Mouse (Mus musculus) ES-Bruce4 (cell line): ENCODE data around the gene Ktn1. TPM values are rescaled to one million over a fixed set of nuclear protein-coding genes. Genes with fewer than 3 reads are reported as not detected.

Experiments used
- H3K27ac ChIP-seq: 2 replicates; pipeline ENCODE4 v1.5.1; 2012; ENCODE audit warnings: low read length, inconsistent platforms; ENCODE audit not compliant: insufficient read depth
- H3K27me3 ChIP-seq: 2 replicates; pipeline ENCODE4 v1.6.1; 2012; ENCODE audit warnings: mild to moderate bottlenecking, low read length, inconsistent platforms; ENCODE audit not compliant: control insufficient read depth, poor library complexity, insufficient read depth, severe bottlenecking
- H3K36me3 ChIP-seq: 2 replicates; pipeline ENCODE4 v1.6.1; 2012; ENCODE audit warnings: inconsistent platforms, mild to moderate bottlenecking, low read length, moderate library complexity; ENCODE audit not compliant: control insufficient read depth, poor library complexity, insufficient read depth, severe bottlenecking
- H3K4me1 ChIP-seq: one replicate; pipeline ENCODE4 v1.8.1; 2011; ENCODE audit warnings: low read length; ENCODE audit not compliant: control insufficient read depth, insufficient read depth
- H3K4me3 ChIP-seq: 2 replicates; pipeline ENCODE4 v1.5.1; 2011; ENCODE audit warnings: low read depth, mild to moderate bottlenecking, low read length
- H3K9ac ChIP-seq: 2 replicates; pipeline ENCODE4 v1.6.1; 2012; ENCODE audit warnings: low read depth, mild to moderate bottlenecking, inconsistent platforms; ENCODE audit not compliant: poor library complexity, severe bottlenecking
- H3K9me3 ChIP-seq: replicated peaks from 2 replicates; pipeline ENCODE4 v1.6.1; 2012; ENCODE audit warnings: mild to moderate bottlenecking, low read length, inconsistent platforms; ENCODE audit not compliant: control insufficient read depth, poor library complexity, insufficient read depth, severe bottlenecking
- CTCF ChIP-seq: IDR thresholded peaks from one replicate; pipeline ENCODE4 v1.8.1; 2011; ENCODE audit warnings: low read depth, low read length
- EP300 ChIP-seq: IDR thresholded peaks from 2 replicates; pipeline ENCODE4 v1.6.1; 2011; ENCODE audit warnings: low read depth, low read length; ENCODE audit not compliant: insufficient read depth
- POLR2A ChIP-seq: IDR thresholded peaks from one replicate; pipeline ENCODE4 v1.8.1; 2011; ENCODE audit warnings: low read length; ENCODE audit not compliant: insufficient read depth
- polyA plus RNA-seq: library from polyadenylated mRNA; stranded (reverse); fragments of >200 nt; gene quantifications from 2 replicates; pipeline ENCODE4 v1.2.4, GENCODE M21; 2011; ENCODE audit warnings: low read depth; ENCODE audit not compliant: missing spikeins, insufficient read depth, insufficient read length

The Ktn1 gene
- polyA plus RNA-seq, 1 experiment = 135 TPM

GRCm38 (mm10) chr14:47740316-47740996 is 92.2 kb downstream of the Ktn1 start:
- Histone ChIP-seq H3K4me1 (no peaks in the 10 kb centered on the region), H3K9ac (no peak overlapping the region), H3K9me3 (no peaks in the 10 kb centered on the region), H3K27me3 (no peaks in the 10 kb centered on the region), H3K36me3 (no peaks in the 10 kb centered on the region), H3K4me3 (no peak overlapping the region), H3K27ac (no peak overlapping the region)
- TF ChIP-seq CTCF = no peak
- TF ChIP-seq POLR2A = no peak
- no peak for TF ChIP-seq EP300

- Histone ChIP-seq H3K4me1 (no peaks in the 10 kb centered on the region), H3K9me3 (no peaks in the 10 kb centered on the region), H3K4me3 (no peak overlapping the region), H3K36me3 (no peaks in the 10 kb centered on the region), H3K9ac (no peak overlapping the region), H3K27ac (no peak overlapping the region), H3K27me3 (no peaks in the 10 kb centered on the region)
- TF ChIP-seq POLR2A = no peak
- no peak for TF ChIP-seq EP300
These were observed 92.8 kb downstream of the Ktn1 start for GRCm38 (mm10) chr14:47741046-47741445.

- Histone ChIP-seq H3K36me3 (no peaks in the 10 kb centered on the region), H3K4me1 (no peaks in the 10 kb centered on the region), H3K27ac (no peak overlapping the region), H3K27me3 (no peaks in the 10 kb centered on the region), H3K4me3 (no peak overlapping the region), H3K9ac (no peak overlapping the region), H3K9me3 (no peaks in the 10 kb centered on the region)
- no peak for TF ChIP-seq POLR2A
- TF ChIP-seq CTCF = peak; percentile 32
- no peak for TF ChIP-seq EP300
These were observed 94.4 kb downstream of the Ktn1 start for GRCm38 (mm10) chr14:47742674-47743073.

- Histone ChIP-seq H3K36me3 (no peaks in the 10 kb centered on the region), H3K27ac (no peak overlapping the region), H3K9me3 (no peaks in the 10 kb centered on the region), H3K4me1 (no peaks in the 10 kb centered on the region), H3K4me3 (no peak overlapping the region), H3K27me3 (no peaks in the 10 kb centered on the region), H3K9ac (no peak overlapping the region)
- TF ChIP-seq POLR2A (no peak), CTCF (no peak)
These were observed 96.8 kb downstream of the Ktn1 start for GRCm38 (mm10) chr14:47745086-47745485.

- Histone ChIP-seq H3K9me3 (no peaks in the 10 kb centered on the region), H3K4me3 (no peak overlapping the region), H3K9ac (no peak overlapping the region), H3K36me3 (no peaks in the 10 kb centered on the region), H3K4me1 (no peaks in the 10 kb centered on the region), H3K27ac (no peak overlapping the region), H3K27me3 (no peaks in the 10 kb centered on the region)
- no peak for TF ChIP-seq EP300
These were observed 99.3 kb downstream of the Ktn1 start for GRCm38 (mm10) chr14:47747536-47747935.

GRCm38 (mm10) chr14:47748714-47749113 is 100.5 kb downstream of the Ktn1 start:
- H3K9me3 ChIP-seq = no peaks in the 10 kb centered on the region
- no peaks in the 10 kb centered on the region for H3K4me1 ChIP-seq
- no peak overlapping the region for H3K27ac ChIP-seq
- no peak for TF ChIP-seq POLR2A
- TF ChIP-seq CTCF = no peak
- TF ChIP-seq EP300 = no peak
- no peaks in the 10 kb centered on the region for H3K36me3 ChIP-seq
- H3K27me3 ChIP-seq = no peaks in the 10 kb centered on the region
- no peak overlapping the region for H3K4me3 ChIP-seq
- no peak overlapping the region for H3K9ac ChIP-seq
